Mouse (Mus musculus) heart, embryonic 13.5 days (tissue): Measurements from ENCODE around the gene P2ry1. TPM values are rescaled to one million over a fixed set of nuclear protein-coding genes. Genes with fewer than 3 reads are reported as not detected.

Source experiments
- ATAC-seq: fragments of 200-750 bp; cut with Nextera tagmentation; 2 replicates; pipeline ENCODE4 v1.8.0; 2017; ENCODE audit warnings: moderate TSS enrichment; ENCODE audit not compliant: insufficient number of reproducible peaks, low FRiP score, low TSS enrichment; ENCODE audit errors: extremely low read depth
- H3K27ac ChIP-seq: fragments of 300-500 bp; sonication (generic); replicated peaks from 2 replicates; pipeline ENCODE4 v1.5.1; 2015; ENCODE audit warnings: moderate library complexity, mild to moderate bottlenecking, inconsistent platforms
- H3K27me3 ChIP-seq: fragments of 300-500 bp; sonication (generic); replicated peaks from 2 replicates; pipeline ENCODE4 v1.6.1; 2015; ENCODE audit warnings: mild to moderate bottlenecking, inconsistent platforms
- H3K36me3 ChIP-seq: fragments of 300-500 bp; sonication (generic); 2 replicates; pipeline ENCODE4 v1.6.1; 2015; ENCODE audit warnings: mild to moderate bottlenecking, inconsistent platforms
- H3K4me1 ChIP-seq: fragments of 300-500 bp; sonication (generic); 2 replicates; pipeline ENCODE4 v1.6.1; 2015; ENCODE audit warnings: inconsistent platforms
- H3K4me2 ChIP-seq: fragments of 300-500 bp; sonication (generic); 2 replicates; pipeline ENCODE4 v1.6.1; 2015; ENCODE audit warnings: inconsistent platforms, mild to moderate bottlenecking, moderate library complexity
- H3K4me3 ChIP-seq: fragments of 300-500 bp; sonication (generic); 2 replicates; pipeline ENCODE4 v1.5.1; 2015; ENCODE audit warnings: moderate library complexity, mild to moderate bottlenecking, inconsistent platforms
- H3K9ac ChIP-seq: fragments of 300-500 bp; sonication (generic); 2 replicates; pipeline ENCODE4 v1.6.1; 2015; ENCODE audit warnings: inconsistent platforms, mild to moderate bottlenecking, moderate library complexity
- H3K9me3 ChIP-seq: fragments of 300-500 bp; sonication (generic); 2 replicates; pipeline ENCODE4 v1.6.1; 2016; ENCODE audit warnings: inconsistent platforms
- WGBS: fragments of 180-500 bp; shearing (Covaris S2); methylation state at CpG from one replicate; pipeline ENCODE4 v1.1.7; 2015; ENCODE audit warnings: mixed read lengths; 5-methylcytosine and 5-hydroxymethylcytosine counted together
- polyA plus RNA-seq: library from polyadenylated mRNA; unstranded; fragments of >200 nt; fragmentation: Nextera tagmentation; extraction: Ambion mirVana; gene quantifications from 2 replicates; pipeline ENCODE4 v1.2.1, GENCODE M21; 2015

P2ry1 gene
- polyA plus RNA-seq, 1 experiment from 2014 or later = 5.5 TPM

GRCm38 (mm10) chr3:61004611-61005010, 2.0 kb downstream of the P2ry1 start:
- H3K4me2 ChIP-seq = peak overlapping the region; percentile 99

GRCm38 (mm10) chr3:61011660-61012059, 9.1 kb downstream of the P2ry1 start:
- 64% methylated on average over 5 of the region's 5 CpGs for WGBS
- Histone ChIP-seq H3K9me3 (no peaks in the 10 kb centered on the region), H3K4me3 (no peak overlapping the region), H3K4me1 (peaks cover 5% of the 10 kb centered on the region; the same call in 1 of the 2 replicates), H3K27me3 (no peaks in the 10 kb centered on the region), H3K4me2 (no peak overlapping the region), H3K9ac (no peak overlapping the region), H3K27ac (no peak overlapping the region), H3K36me3 (0 out of 2 replicates have a peak, but pooled peaks cover 6% of the 10 kb centered on the region)
- no peak for ATAC-seq

More at GRCm38 (mm10) chr3:61004611-61005010, 2.0 kb downstream of the P2ry1 start:
- WGBS = 72% methylated on average over 1 of the region's 1 CpGs
- H3K9me3 ChIP-seq = no peaks in the 10 kb centered on the region
- H3K4me3 ChIP-seq = peak overlapping the region; percentile 71
- H3K27me3 ChIP-seq = peaks cover 8% of the 10 kb centered on the region; the same call in 1 of the 2 replicates
- H3K4me1 ChIP-seq = peaks cover 16% of the 10 kb centered on the region
- H3K9ac ChIP-seq = no peak overlapping the region; the same call in 1 of the 2 replicates
- H3K27ac ChIP-seq = no peak overlapping the region
- ATAC-seq = no peak
- H3K36me3 ChIP-seq = 0 out of 2 replicates have a peak, but pooled peaks cover 6% of the 10 kb centered on the region

GRCm38 (mm10) chr3:61012550-61012949, 10.0 kb downstream of the P2ry1 start:
- H3K4me2 ChIP-seq = no peak overlapping the region
- no peaks in the 10 kb centered on the region for H3K36me3 ChIP-seq
- H3K4me1 ChIP-seq = peaks cover 5% of the 10 kb centered on the region; the same call in 1 of the 2 replicates
- no peaks in the 10 kb centered on the region for H3K27me3 ChIP-seq
- H3K27ac ChIP-seq = no peak overlapping the region
- no peak overlapping the region for H3K9ac ChIP-seq
- no peak for ATAC-seq
- no peak overlapping the region for H3K4me3 ChIP-seq
- no peaks in the 10 kb centered on the region for H3K9me3 ChIP-seq

GRCm38 (mm10) chr3:61016733-61017132, 14.1 kb downstream of the P2ry1 start:
- H3K9me3 ChIP-seq = no peaks in the 10 kb centered on the region
- H3K36me3 ChIP-seq = no peaks in the 10 kb centered on the region
- ATAC-seq = no peak
- H3K4me1 ChIP-seq = peaks cover 2% of the 10 kb centered on the region; the same call in 1 of the 2 replicates
- H3K4me2 ChIP-seq = no peak overlapping the region
- no peaks in the 10 kb centered on the region for H3K27me3 ChIP-seq
- H3K9ac ChIP-seq = no peak overlapping the region
- 84% methylated on average over 2 of the region's 2 CpGs for WGBS
- no peak overlapping the region for H3K4me3 ChIP-seq
- H3K27ac ChIP-seq = no peak overlapping the region

GRCm38 (mm10) chr3:61032100-61032499, 29.5 kb downstream of the P2ry1 start:
- H3K9me3 ChIP-seq = no peaks in the 10 kb centered on the region
- H3K4me3 ChIP-seq = no peak overlapping the region
- no peaks in the 10 kb centered on the region for H3K36me3 ChIP-seq
- WGBS = 55% methylated on average over 4 of the region's 4 CpGs
- no peak for ATAC-seq
- H3K9ac ChIP-seq = no peak overlapping the region
- H3K4me1 ChIP-seq = no peaks in the 10 kb centered on the region
- H3K27me3 ChIP-seq = no peaks in the 10 kb centered on the region
- H3K27ac ChIP-seq = no peak overlapping the region
- no peak overlapping the region for H3K4me2 ChIP-seq

- no peak overlapping the region for H3K4me3 ChIP-seq
- ATAC-seq = no peak
- H3K4me1 ChIP-seq = no peaks in the 10 kb centered on the region
- H3K27ac ChIP-seq = no peak overlapping the region
- no peak overlapping the region for H3K9ac ChIP-seq
- H3K9me3 ChIP-seq = no peaks in the 10 kb centered on the region
- WGBS = 78% methylated on average over 5 of the region's 5 CpGs
- H3K36me3 ChIP-seq = no peaks in the 10 kb centered on the region
- no peak overlapping the region for H3K4me2 ChIP-seq
- H3K27me3 ChIP-seq = no peaks in the 10 kb centered on the region
Measured at GRCm38 (mm10) chr3:61035633-61036032, 33.0 kb downstream of the P2ry1 start.

GRCm38 (mm10) chr3:61039916-61040315, 37.3 kb downstream of the P2ry1 start:
- Histone ChIP-seq H3K9me3 (no peaks in the 10 kb centered on the region), H3K9ac (no peak overlapping the region), H3K27ac (no peak overlapping the region), H3K4me2 (no peak overlapping the region), H3K36me3 (no peaks in the 10 kb centered on the region), H3K4me3 (no peak overlapping the region), H3K27me3 (no peaks in the 10 kb centered on the region), H3K4me1 (no peaks in the 10 kb centered on the region)
- ATAC-seq = no peak
- WGBS = 71% methylated on average over 5 of the region's 5 CpGs

- 74% methylated on average over 3 of the region's 3 CpGs for WGBS
- Histone ChIP-seq H3K36me3 (no peaks in the 10 kb centered on the region), H3K27me3 (no peaks in the 10 kb centered on the region)
Measured at GRCm38 (mm10) chr3:61049976-61050672, 47.5 kb downstream of the P2ry1 start.

More at GRCm38 (mm10) chr3:61049976-61050672, 47.5 kb downstream of the P2ry1 start:
- Histone ChIP-seq H3K4me3 (no peak overlapping the region), H3K4me2 (no peak overlapping the region), H3K27ac (no peak overlapping the region), H3K9me3 (no peaks in the 10 kb centered on the region), H3K9ac (no peak overlapping the region), H3K4me1 (no peaks in the 10 kb centered on the region)
- ATAC-seq = no peak
